Mouse (Mus musculus): ENCODE data around the gene Phf21a.

GRCm38 (mm10) chr2:92140383-92140782 lies 47.5 kb downstream of the Phf21a start:
- TF ChIP-seq GATA1 (IDR thresholded peaks at IDR 0.05; ENCODE audit: low read length) (no peak), TAL1 (IDR thresholded peaks at IDR 0.05; ENCODE audit: low read length) (no peak)
